Mouse (Mus musculus) heart, adult 2 months (tissue): ENCODE measurements around the gene Khdrbs2.

Source experiments
- CTCF ChIP-seq: fragments of 200-600 bp; IDR thresholded peaks from 2 replicates; pipeline ENCODE4 v1.8.1; 2022; ENCODE audit warnings: antibody characterized with exemption, mild to moderate bottlenecking, moderate library complexity
- EP300 ChIP-seq: fragments of 200-500 bp; IDR thresholded peaks from 2 replicates; pipeline ENCODE4 v1.6.1; 2011; ENCODE audit warnings: low read depth, low read length, control low read depth; ENCODE audit not compliant: insufficient read depth
- POLR2A ChIP-seq: fragments of 200-500 bp; IDR thresholded peaks from 2 replicates; pipeline ENCODE4 v1.6.1; 2011; ENCODE audit warnings: mild to moderate bottlenecking, low read depth, low read length, control low read depth; ENCODE audit not compliant: insufficient read depth

- TF ChIP-seq CTCF = no peak
- no peak for TF ChIP-seq EP300
- no peak for TF ChIP-seq POLR2A
These were observed 77.8 kb downstream of the Khdrbs2 start for GRCm38 (mm10) chr1:32250337-32250736.
